10 mouse cellular contexts compared by ENCODE assay signal in genomic region chr7:81653988-81654387, GRCm38 (mm10). TPM values are rescaled to one million over a fixed set of nuclear protein-coding genes. Genes with fewer than 3 reads are reported as not detected.
DNase-seq lines count a peak whose midpoint lies in the region; ATAC-seq and TF ChIP-seq lines count a peak whose summit lies in the region.
"Had no signal": no experiment of that assay in that cellular context is flagged by ENCODE, and none has a peak within 500 bp of the region (broad histone marks: within the 10 kb centered on the region; RNA-seq: fewer than 3 reads in every experiment).

No protein-coding gene starts in this region.

- ATAC-seq in heart, embryonic 12.5 days (ENCODE audit: insufficient number of reproducible peaks, low FRiP score) = no peak
- no peak for ATAC-seq in forebrain, embryonic 12.5 days (ENCODE audit: low FRiP score)
- ATAC-seq in limb, embryonic 11.5 days (ENCODE audit: insufficient number of reproducible peaks, low FRiP score, low TSS enrichment, low read depth) = no peak
- ATAC-seq: liver, embryonic 12.5 days had no signal

- TF ChIP-seq EP300 in heart, adult 2 months (IDR thresholded peaks at IDR 0.05; ENCODE audit: insufficient read depth, low read depth, low read length) = no peak

- intact Hi-C loops in heart, adult 2 months (cut with DNase I) = no loop called here

- 49% methylated on average over 8 of the region's 8 CpGs for WGBS in heart, embryonic 12.5 days
- 27% methylated on average over 8 of the region's 8 CpGs for WGBS in heart, adult 2 months
- 41% methylated on average over 8 of the region's 8 CpGs for WGBS in forebrain, embryonic 12.5 days
- 10% methylated on average over 8 of the region's 8 CpGs for WGBS in limb, embryonic 11.5 days
- WGBS in thymus, adult 2 months = 57% methylated on average over 8 of the region's 8 CpGs

- no peak for TF ChIP-seq POLR2A in heart, adult 2 months (IDR thresholded peaks at IDR 0.05; ENCODE audit: insufficient read depth, low read depth, low read length)
- no peak for TF ChIP-seq POLR2A in bone marrow macrophage, adult 2 months (IDR thresholded peaks at IDR 0.05; ENCODE audit: borderline replicate concordance, low read depth, low read length)
- no peak for TF ChIP-seq POLR2A in thymus, adult 2 months (IDR thresholded peaks at IDR 0.05; ENCODE audit: control insufficient read depth, extremely low read depth, insufficient read depth, low read length, poor library complexity)

- no peak for DNase-seq in heart, adult 2 months
- peak; percentile 60 for DNase-seq in limb, embryonic 11.5 days (ENCODE audit: low spot score)
- DNase-seq in thymus, adult 2 months = no peak
- no peak for DNase-seq in B cell, adult 2 months
- DNase-seq in cerebellum, adult 11 months = no peak
- DNase-seq: gastrocnemius, postnatal 36 days had no signal

- H3K79me2 ChIP-seq in heart, adult 2 months (replicated peaks; ENCODE audit: control insufficient read depth, insufficient read depth, low read length) = no peaks in the 10 kb centered on the region

- no peaks in the 10 kb centered on the region for H3K36me3 ChIP-seq in heart, embryonic 12.5 days
- H3K36me3 ChIP-seq in heart, adult 2 months (ENCODE audit: control insufficient read depth, insufficient read depth, low read length) = peaks cover 3% of the 10 kb centered on the region
- no peaks in the 10 kb centered on the region for H3K36me3 ChIP-seq in forebrain, embryonic 12.5 days (replicated peaks)
- no peaks in the 10 kb centered on the region for H3K36me3 ChIP-seq in limb, embryonic 11.5 days (ENCODE audit: control insufficient read depth, insufficient read depth, low read length)
- no peaks in the 10 kb centered on the region for H3K36me3 ChIP-seq in thymus, adult 2 months (ENCODE audit: control insufficient read depth, insufficient read depth, low read length)
- H3K36me3 ChIP-seq: liver, embryonic 12.5 days had no signal

- H3K27me3 ChIP-seq in heart, embryonic 12.5 days (replicated peaks) = no peaks in the 10 kb centered on the region
- no peaks in the 10 kb centered on the region for H3K27me3 ChIP-seq in heart, adult 2 months (ENCODE audit: control insufficient read depth, insufficient read depth, low read length)
- H3K27me3 ChIP-seq in forebrain, embryonic 12.5 days = no peaks in the 10 kb centered on the region
- no peaks in the 10 kb centered on the region for H3K27me3 ChIP-seq in limb, embryonic 11.5 days (ENCODE audit: control insufficient read depth, insufficient read depth, low read length)
- no peaks in the 10 kb centered on the region for H3K27me3 ChIP-seq in thymus, adult 2 months (ENCODE audit: control insufficient read depth, insufficient read depth, low read length)
- H3K27me3 ChIP-seq: liver, embryonic 12.5 days had no signal

- peak overlapping the region; percentile 55 for H3K27ac ChIP-seq in heart, embryonic 12.5 days (ENCODE audit: poor library complexity, severe bottlenecking)
- no peak overlapping the region; the same call in 1 of the 2 replicates for H3K27ac ChIP-seq in heart, adult 2 months
- peak overlapping the region; percentile 67 for H3K27ac ChIP-seq in bone marrow macrophage, adult 2 months (ENCODE audit: insufficient read depth, low read depth, low read length)
- H3K27ac ChIP-seq in forebrain, embryonic 12.5 days = peak overlapping the region; percentile 80
- peak overlapping the region; percentile 37 for H3K27ac ChIP-seq in limb, embryonic 11.5 days (replicated peaks; ENCODE audit: low read depth, low read length)
- no peak overlapping the region for H3K27ac ChIP-seq in thymus, adult 2 months (ENCODE audit: control insufficient read depth, insufficient read depth, low read length)
- H3K27ac ChIP-seq: liver, embryonic 12.5 days had no signal

- H3K9ac ChIP-seq in heart, embryonic 12.5 days = peak overlapping the region; percentile 33; the same call in 1 of the 2 replicates
- no peak overlapping the region for H3K9ac ChIP-seq in heart, adult 2 months (ENCODE audit: low read depth, low read length)
- H3K9ac ChIP-seq in forebrain, embryonic 12.5 days = no peak overlapping the region
- no peak overlapping the region for H3K9ac ChIP-seq in limb, embryonic 11.5 days (ENCODE audit: low read length)
- H3K9ac ChIP-seq: liver, embryonic 12.5 days had no signal

- H3K4me3 ChIP-seq in heart, embryonic 12.5 days = no peak overlapping the region
- no peak overlapping the region for H3K4me3 ChIP-seq in heart, adult 2 months
- H3K4me3 ChIP-seq in bone marrow macrophage, adult 2 months (ENCODE audit: insufficient read depth, low read length) = no peak overlapping the region
- H3K4me3 ChIP-seq in forebrain, embryonic 12.5 days (replicated peaks) = no peak overlapping the region
- no peak overlapping the region for H3K4me3 ChIP-seq in limb, embryonic 11.5 days (ENCODE audit: low read depth, low read length)
- no peak overlapping the region for H3K4me3 ChIP-seq in thymus, adult 2 months (ENCODE audit: control insufficient read depth, insufficient read depth, low read length)
- H3K4me3 ChIP-seq: liver, embryonic 12.5 days had no signal

- TF ChIP-seq CTCF in heart, adult 2 months (IDR thresholded peaks at IDR 0.05) = no peak
- no peak for TF ChIP-seq CTCF in bone marrow macrophage, adult 2 months (IDR thresholded peaks at IDR 0.05; ENCODE audit: low read depth, low read length)
- TF ChIP-seq CTCF in thymus, adult 2 months (IDR thresholded peaks at IDR 0.05; ENCODE audit: borderline replicate concordance, control insufficient read depth, extremely low read depth, insufficient read depth, low read length, poor library complexity) = no peak

- peak overlapping the region; percentile 40 for H3K4me2 ChIP-seq in heart, embryonic 12.5 days
- H3K4me2 ChIP-seq in forebrain, embryonic 12.5 days = 0 out of 2 replicates have a peak overlapping the region, but pooled peaks have one; percentile 10
- peak overlapping the region; percentile 16; the same call in 1 of the 2 replicates for H3K4me2 ChIP-seq in limb, embryonic 11.5 days (ENCODE audit: low read depth, severe bottlenecking)
- H3K4me2 ChIP-seq: liver, embryonic 12.5 days had no signal

- H3K4me1 ChIP-seq in heart, embryonic 12.5 days (replicated peaks) = peaks cover 53% of the 10 kb centered on the region
- peaks cover 9% of the 10 kb centered on the region; the same call in 1 of the 2 replicates for H3K4me1 ChIP-seq in heart, adult 2 months (ENCODE audit: control insufficient read depth, insufficient read depth, low read length)
- H3K4me1 ChIP-seq in bone marrow macrophage, adult 2 months (ENCODE audit: control insufficient read depth, insufficient read depth, low read length) = peaks cover 10% of the 10 kb centered on the region
- H3K4me1 ChIP-seq in forebrain, embryonic 12.5 days = peaks cover 65% of the 10 kb centered on the region
- H3K4me1 ChIP-seq in limb, embryonic 11.5 days (ENCODE audit: control insufficient read depth, insufficient read depth, low read length) = peaks cover 49% of the 10 kb centered on the region
- peaks cover 2% of the 10 kb centered on the region; the same call in 1 of the 2 replicates for H3K4me1 ChIP-seq in thymus, adult 2 months (replicated peaks; ENCODE audit: control insufficient read depth, insufficient read depth, low read length)
- H3K4me1 ChIP-seq: liver, embryonic 12.5 days had no signal

- no peaks in the 10 kb centered on the region for H3K9me3 ChIP-seq in heart, embryonic 12.5 days (replicated peaks)
- H3K9me3 ChIP-seq in forebrain, embryonic 12.5 days = no peaks in the 10 kb centered on the region
- H3K9me3 ChIP-seq in limb, embryonic 11.5 days (ENCODE audit: control insufficient read depth, low read length) = no peaks in the 10 kb centered on the region
- H3K9me3 ChIP-seq: liver, embryonic 12.5 days had no signal

RNA-seq across cellular contexts. Expression of gene Homer2, which starts 53.3 kb away (rescaled TPM):
- polyA plus RNA-seq in heart, embryonic 12.5 days (2016; fragmentation: Nextera tagmentation; extraction: Ambion mirVana) = 121 and 122 TPM in 2 replicates
- total RNA-seq in heart, adult 2 months (2021) = 10 to 100 TPM; 85.1 to 99.5 TPM
- 33.1 and 39.4 TPM in 2 replicates for polyA plus RNA-seq in heart, adult 2 months (2012; rRNA removed)
- polyA plus RNA-seq in bone marrow macrophage, adult 2 months (2012; ENCODE audit: insufficient read depth, insufficient read length, missing spikeins) = not detected in 2 replicates
- 33.3 and 34.1 TPM in 2 replicates for polyA plus RNA-seq in forebrain, embryonic 12.5 days (2016; fragmentation: Nextera tagmentation; extraction: Ambion mirVana)
- 33.5 and 36.0 TPM in 2 replicates for polyA plus RNA-seq in limb, embryonic 11.5 days (2014; fragmentation: Nextera tagmentation; extraction: Ambion mirVana)
- 1.2 and 2.4 TPM in 2 replicates for polyA plus RNA-seq in thymus, adult 2 months (2012; rRNA removed)

Comparison
In these comparisons a context has a peak if more than half of its experiments do, and no peak if none do; other contexts are left out.
1. H3K27ac ChIP-seq: peak in heart, embryonic 12.5 days (single experiment), bone marrow macrophage, adult 2 months (single experiment), forebrain, embryonic 12.5 days (single experiment) and limb, embryonic 11.5 days (single experiment); none in heart, adult 2 months (single experiment) and thymus, adult 2 months (single experiment).
2. RNA of gene Homer2, which starts 53.3 kb away (polyA plus RNA-seq): 121 to 122 TPM in heart, embryonic 12.5 days, 33.5 to 36.0 TPM in limb, embryonic 11.5 days, 33.3 to 34.1 TPM in forebrain, embryonic 12.5 days and 33.1 to 39.4 TPM in heart, adult 2 months; 1.2 to 2.4 TPM in thymus, adult 2 months and not detected in bone marrow macrophage, adult 2 months; every median in the first group is over 10 times any median in the second.
3. Peak in every context shown above with its lines, with median percentiles within 50 percentile points of each other: H3K4me2 ChIP-seq.